12 mouse cellular contexts compared by ENCODE assay signal in the genomic region with DNA sequence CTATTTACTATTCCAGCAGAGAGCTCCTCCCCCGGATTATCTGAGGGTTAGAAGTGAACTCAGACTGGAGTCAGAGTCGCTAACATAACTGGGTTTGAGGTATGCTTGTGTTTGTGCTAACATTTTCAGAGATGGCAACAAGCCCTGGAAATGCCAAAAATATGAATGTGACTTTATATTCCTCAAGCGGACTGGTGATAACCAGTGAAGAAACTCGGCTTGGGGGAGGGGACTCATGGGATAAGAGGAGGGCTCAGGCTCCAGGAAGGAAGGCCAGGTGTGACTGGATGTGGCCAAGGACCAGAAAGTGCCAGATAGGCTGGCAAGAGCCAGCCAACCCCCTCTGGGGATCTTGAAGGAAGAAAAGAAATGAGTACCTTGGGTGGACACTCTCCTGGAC. TPM values are rescaled to one million over a fixed set of nuclear protein-coding genes. Genes with fewer than 3 reads are reported as not detected.
DNase-seq lines count a peak whose midpoint lies in the region; ATAC-seq and TF ChIP-seq lines count a peak whose summit lies in the region.
"Had no signal": no experiment of that assay in that cellular context is flagged by ENCODE, and none has a peak within 500 bp of the region (broad histone marks: within the 10 kb centered on the region; RNA-seq: fewer than 3 reads in every experiment).

No protein-coding gene starts in this region.

- TF ChIP-seq CTCF in intestine, postnatal 0 days (IDR thresholded peaks at IDR 0.05; ENCODE audit: low read depth) = no peak

- H3K9me3 ChIP-seq in forebrain, embryonic 10.5 days = no peaks in the 10 kb centered on the region
- H3K9me3 ChIP-seq in forebrain, embryonic 14.5 days (replicated peaks; ENCODE audit: control insufficient read depth, low read length) = no peaks in the 10 kb centered on the region
- H3K9me3 ChIP-seq in lung, embryonic 15.5 days = no peaks in the 10 kb centered on the region
- H3K9me3 ChIP-seq in hindbrain, embryonic 13.5 days = no peaks in the 10 kb centered on the region
- H3K9me3 ChIP-seq in intestine, postnatal 0 days (ENCODE audit: control insufficient read depth) = no peaks in the 10 kb centered on the region

- peaks cover 97% of the 10 kb centered on the region for H3K4me1 ChIP-seq in forebrain, embryonic 10.5 days
- 0 out of 2 replicates have a peak, but pooled peaks cover 2% of the 10 kb centered on the region for H3K4me1 ChIP-seq in forebrain, embryonic 14.5 days (ENCODE audit: control insufficient read depth, insufficient read depth, low read length)
- peaks cover 100% of the 10 kb centered on the region for H3K4me1 ChIP-seq in lung, embryonic 15.5 days
- peaks cover 73% of the 10 kb centered on the region for H3K4me1 ChIP-seq in hindbrain, embryonic 13.5 days (replicated peaks)
- H3K4me1 ChIP-seq in intestine, postnatal 0 days (replicated peaks; ENCODE audit: control insufficient read depth, insufficient read depth, low read length) = peaks cover 34% of the 10 kb centered on the region

- H3K27me3 ChIP-seq in forebrain, embryonic 10.5 days (ENCODE audit: poor library complexity, severe bottlenecking) = no peaks in the 10 kb centered on the region
- H3K27me3 ChIP-seq in forebrain, embryonic 14.5 days (replicated peaks; ENCODE audit: control insufficient read depth, insufficient read depth, low read length) = no peaks in the 10 kb centered on the region
- no peaks in the 10 kb centered on the region for H3K27me3 ChIP-seq in lung, embryonic 15.5 days
- H3K27me3 ChIP-seq in hindbrain, embryonic 13.5 days = no peaks in the 10 kb centered on the region
- no peaks in the 10 kb centered on the region for H3K27me3 ChIP-seq in myocyte (ENCODE audit: control insufficient read depth, insufficient read depth, insufficient read length)
- no peaks in the 10 kb centered on the region for H3K27me3 ChIP-seq in intestine, postnatal 0 days (replicated peaks; ENCODE audit: control insufficient read depth, insufficient read depth, low read length)

- H3K36me3 ChIP-seq in forebrain, embryonic 10.5 days (replicated peaks) = peaks cover 75% of the 10 kb centered on the region
- peaks cover 43% of the 10 kb centered on the region for H3K36me3 ChIP-seq in forebrain, embryonic 14.5 days (ENCODE audit: control insufficient read depth, insufficient read depth, low read length)
- H3K36me3 ChIP-seq in lung, embryonic 15.5 days = peaks cover 16% of the 10 kb centered on the region; the same call in 1 of the 2 replicates
- peaks cover 62% of the 10 kb centered on the region for H3K36me3 ChIP-seq in hindbrain, embryonic 13.5 days
- no peaks in the 10 kb centered on the region for H3K36me3 ChIP-seq in myocyte (ENCODE audit: control insufficient read depth, insufficient read depth)
- peaks cover 19% of the 10 kb centered on the region; the same call in 1 of the 2 replicates for H3K36me3 ChIP-seq in intestine, postnatal 0 days (ENCODE audit: control insufficient read depth, insufficient read depth)

- H3K79me2 ChIP-seq in myocyte (ENCODE audit: control insufficient read depth, insufficient read depth) = no peaks in the 10 kb centered on the region

- TF ChIP-seq POLR2A in myocyte (IDR thresholded peaks at IDR 0.05; ENCODE audit: insufficient read length, low read depth) = no peak

- no peak overlapping the region for H3K9ac ChIP-seq in forebrain, embryonic 14.5 days (ENCODE audit: low read length)
- no peak overlapping the region for H3K9ac ChIP-seq in lung, embryonic 15.5 days
- H3K9ac ChIP-seq in hindbrain, embryonic 13.5 days = no peak overlapping the region
- H3K9ac ChIP-seq in intestine, postnatal 0 days (ENCODE audit: low read depth, low read length) = no peak overlapping the region

- H3ac ChIP-seq in myocyte (ENCODE audit: control insufficient read depth, insufficient read length) = no peak overlapping the region

- H3K4me3 ChIP-seq in forebrain, embryonic 10.5 days = no peak overlapping the region
- H3K4me3 ChIP-seq in forebrain, embryonic 14.5 days (ENCODE audit: low read depth, low read length) = no peak overlapping the region
- no peak overlapping the region for H3K4me3 ChIP-seq in lung, embryonic 15.5 days
- no peak overlapping the region for H3K4me3 ChIP-seq in hindbrain, embryonic 13.5 days
- no peak overlapping the region for H3K4me3 ChIP-seq in myocyte
- no peak overlapping the region for H3K4me3 ChIP-seq in intestine, postnatal 0 days (ENCODE audit: low read depth, low read length)

- DNase-seq in forebrain, embryonic 10.5 days (ENCODE audit: extremely low spot score, low spot score) = no peak
- no peak for DNase-seq in forebrain, embryonic 14.5 days (ENCODE audit: low spot score)
- DNase-seq in lung, postnatal 25 days (ENCODE audit: low spot score) = no peak
- DNase-seq in T-cell, adult 2 months (ENCODE audit: low spot score) = no peak
- DNase-seq: adrenal gland, postnatal 25 days; cerebellum, adult 11-12 months; heart, postnatal 14 days; thymus, adult 2 months had no signal

- 16% methylated on average over 4 of the region's 4 CpGs for WGBS in forebrain, embryonic 10.5 days
- 9% methylated on average over 4 of the region's 4 CpGs for WGBS in forebrain, embryonic 14.5 days
- 6% methylated on average over 4 of the region's 4 CpGs for WGBS in lung, embryonic 15.5 days
- WGBS in hindbrain, embryonic 13.5 days = 31% methylated on average over 4 of the region's 4 CpGs
- whole genome bisulfite sequencing in intestine, postnatal 0 days = 23% methylated on average over 4 of the region's 4 CpGs

- no peak for ATAC-seq in forebrain, embryonic 14.5 days
- no peak for ATAC-seq in lung, embryonic 15.5 days (ENCODE audit: borderline replicate concordance, extremely low read depth, low FRiP score, low TSS enrichment)
- ATAC-seq in hindbrain, embryonic 13.5 days (ENCODE audit: low FRiP score) = no peak
- no peak for ATAC-seq in intestine, postnatal 0 days

- no peak overlapping the region for H3K4me2 ChIP-seq in forebrain, embryonic 14.5 days (ENCODE audit: low read length)
- H3K4me2 ChIP-seq in lung, embryonic 15.5 days = no peak overlapping the region
- H3K4me2 ChIP-seq in hindbrain, embryonic 13.5 days = no peak overlapping the region
- peak overlapping the region; percentile 16 for H3K4me2 ChIP-seq in myocyte (ENCODE audit: low read depth)
- no peak overlapping the region for H3K4me2 ChIP-seq in intestine, postnatal 0 days (replicated peaks; ENCODE audit: low read depth)

- H3K27ac ChIP-seq in forebrain, embryonic 10.5 days = 0 out of 2 replicates have a peak overlapping the region, but pooled peaks have one; percentile 22
- H3K27ac ChIP-seq in forebrain, embryonic 14.5 days (ENCODE audit: low read depth, low read length) = no peak overlapping the region
- H3K27ac ChIP-seq in lung, embryonic 15.5 days = peak overlapping the region; percentile 81
- peak overlapping the region; percentile 78 for H3K27ac ChIP-seq in hindbrain, embryonic 13.5 days
- no peak overlapping the region for H3K27ac ChIP-seq in intestine, postnatal 0 days (ENCODE audit: low read depth, low read length)

TF ChIP-seq in myocyte, 11 proteins besides CTCF, POLR2A, EP300 and RAD21:
- TF ChIP-seq E2F4 (IDR thresholded peaks at IDR 0.05; ENCODE audit: insufficient read depth) (no peak), TCF3 (IDR thresholded peaks at IDR 0.05; ENCODE audit: insufficient read length, low read depth) (no peak), MYOG (IDR thresholded peaks at IDR 0.05; ENCODE audit: control insufficient read depth in 1 of 3, insufficient read depth in 1 of 3, insufficient read length in 2 of 3, low read depth in 2 of 3) (no peak), POLR2AphosphoS2 (IDR thresholded peaks at IDR 0.05; ENCODE audit: insufficient read length, low read depth) (no peak), MYOD1 (IDR thresholded peaks at IDR 0.05; ENCODE audit: control insufficient read depth in 1 of 3, insufficient read length in 2 of 3, low read depth in 2 of 3) (no peak), SRF (IDR thresholded peaks at IDR 0.05; ENCODE audit: control insufficient read depth, insufficient read length, low read depth) (no peak), USF1 (IDR thresholded peaks at IDR 0.05; ENCODE audit: low read depth) (no peak), MAX (IDR thresholded peaks at IDR 0.05; ENCODE audit: low read depth) (no peak), TCF12 (IDR thresholded peaks at IDR 0.05; ENCODE audit: insufficient read depth, poor library complexity, severe bottlenecking) (no peak), CEBPB (IDR thresholded peaks at IDR 0.05; ENCODE audit: insufficient read depth, poor library complexity, severe bottlenecking) (no peak), REST (IDR thresholded peaks at IDR 0.05; ENCODE audit: insufficient read depth, insufficient read length) (no peak)
TF ChIP-seq in myocyte: peak in this region for 0.

RNA-seq across cellular contexts. Expression of gene Trim8, which starts 19.7 kb away (rescaled TPM):
- 16.6 and 19.3 TPM in 2 replicates for polyA plus RNA-seq in forebrain, embryonic 10.5 days (2016; fragmentation: Nextera tagmentation; extraction: Ambion mirVana)
- 23.0 and 24.8 TPM in 2 replicates for polyA plus RNA-seq in forebrain, embryonic 14.5 days (2014; fragmentation: Nextera tagmentation; extraction: Ambion mirVana)
- 22.2 and 27.8 TPM in 2 replicates for polyA plus RNA-seq in lung, embryonic 15.5 days (2015; fragmentation: Nextera tagmentation; extraction: Ambion mirVana)
- polyA plus RNA-seq in hindbrain, embryonic 13.5 days (2015; fragmentation: Nextera tagmentation; extraction: Ambion mirVana) = 29.7 and 31.6 TPM in 2 replicates
- polyA plus RNA-seq in myocyte (2012; fragmentation: generic; extraction: Trizol) = 42.3 TPM
- polyA plus RNA-seq in intestine, postnatal 0 days (2015; fragmentation: Nextera tagmentation; extraction: Ambion mirVana) = 16.7 and 17.1 TPM in 2 replicates

Comparison
In these comparisons a context has a peak if more than half of its experiments do, and no peak if none do; other contexts are left out.
1. H3K27ac ChIP-seq: peak in forebrain, embryonic 10.5 days (single experiment), lung, embryonic 15.5 days (single experiment) and hindbrain, embryonic 13.5 days (single experiment); none in forebrain, embryonic 14.5 days (single experiment) and intestine, postnatal 0 days (single experiment).